Mouse (Mus musculus) ES-Bruce4 (cell line): ENCODE measurements around the gene Srp14. TPM values are rescaled to one million over a fixed set of nuclear protein-coding genes. Genes with fewer than 3 reads are reported as not detected.

Experiments used
- H3K27ac ChIP-seq: 2 replicates; pipeline ENCODE4 v1.5.1; 2012; ENCODE audit warnings: low read length, inconsistent platforms; ENCODE audit not compliant: insufficient read depth
- H3K27me3 ChIP-seq: 2 replicates; pipeline ENCODE4 v1.6.1; 2012; ENCODE audit warnings: mild to moderate bottlenecking, low read length, inconsistent platforms; ENCODE audit not compliant: control insufficient read depth, poor library complexity, insufficient read depth, severe bottlenecking
- H3K36me3 ChIP-seq: 2 replicates; pipeline ENCODE4 v1.6.1; 2012; ENCODE audit warnings: inconsistent platforms, mild to moderate bottlenecking, low read length, moderate library complexity; ENCODE audit not compliant: control insufficient read depth, poor library complexity, insufficient read depth, severe bottlenecking
- H3K4me1 ChIP-seq: one replicate; pipeline ENCODE4 v1.8.1; 2011; ENCODE audit warnings: low read length; ENCODE audit not compliant: control insufficient read depth, insufficient read depth
- H3K4me3 ChIP-seq: 2 replicates; pipeline ENCODE4 v1.5.1; 2011; ENCODE audit warnings: low read depth, mild to moderate bottlenecking, low read length
- H3K9ac ChIP-seq: 2 replicates; pipeline ENCODE4 v1.6.1; 2012; ENCODE audit warnings: low read depth, mild to moderate bottlenecking, inconsistent platforms; ENCODE audit not compliant: poor library complexity, severe bottlenecking
- H3K9me3 ChIP-seq: replicated peaks from 2 replicates; pipeline ENCODE4 v1.6.1; 2012; ENCODE audit warnings: mild to moderate bottlenecking, low read length, inconsistent platforms; ENCODE audit not compliant: control insufficient read depth, poor library complexity, insufficient read depth, severe bottlenecking
- CTCF ChIP-seq: IDR thresholded peaks from one replicate; pipeline ENCODE4 v1.8.1; 2011; ENCODE audit warnings: low read depth, low read length
- EP300 ChIP-seq: IDR thresholded peaks from 2 replicates; pipeline ENCODE4 v1.6.1; 2011; ENCODE audit warnings: low read depth, low read length; ENCODE audit not compliant: insufficient read depth
- POLR2A ChIP-seq: IDR thresholded peaks from one replicate; pipeline ENCODE4 v1.8.1; 2011; ENCODE audit warnings: low read length; ENCODE audit not compliant: insufficient read depth
- polyA plus RNA-seq: library from polyadenylated mRNA; stranded (reverse); fragments of >200 nt; gene quantifications from 2 replicates; pipeline ENCODE4 v1.2.4, GENCODE M21; 2011; ENCODE audit warnings: low read depth; ENCODE audit not compliant: missing spikeins, insufficient read depth, insufficient read length

The Srp14 gene
- polyA plus RNA-seq, result 126 and 142 TPM in 2 replicates

- Histone ChIP-seq H3K36me3 (peaks cover 14% of the 10 kb centered on the region; the same call in 1 of the 2 replicates), H3K4me3 (peak within 1 kb of the TSS; percentile 95), H3K9ac (peak within 1 kb of the TSS; percentile 90), H3K4me1 (peaks cover 2% of the 10 kb centered on the region), H3K27ac (0 out of 2 replicates have a peak within 1 kb of the TSS, but pooled peaks have one; percentile 46), H3K9me3 (no peaks in the 10 kb centered on the region), H3K27me3 (no peaks in the 10 kb centered on the region)
- TF ChIP-seq POLR2A, result no peak
- TF ChIP-seq CTCF, result no peak
- TF ChIP-seq EP300, result no peak
These were observed at the start of gene Srp14 for GRCm38 (mm10) chr2:118479550-118479909. Gene Srp14 (minus strand): TSS chr2:118479711.

- Histone ChIP-seq H3K27me3 (no peaks in the 10 kb centered on the region), H3K4me1 (peaks cover 2% of the 10 kb centered on the region), H3K4me3 (no peak overlapping the region), H3K36me3 (no peaks in the 10 kb centered on the region), H3K9ac (no peak overlapping the region), H3K9me3 (no peaks in the 10 kb centered on the region), H3K27ac (no peak overlapping the region)
- no peak for TF ChIP-seq CTCF
- no peak for TF ChIP-seq POLR2A
- TF ChIP-seq EP300, result no peak
These were observed 47.0 kb upstream of the Srp14 start for GRCm38 (mm10) chr2:118526545-118526944.

- H3K27ac ChIP-seq, result no peak overlapping the region
- H3K4me1 ChIP-seq, result no peaks in the 10 kb centered on the region
These were observed 45.3 kb upstream of the Srp14 start for GRCm38 (mm10) chr2:118524811-118525210.

GRCm38 (mm10) chr2:118523163-118523730 lies 43.7 kb upstream of the Srp14 start:
- no peaks in the 10 kb centered on the region for H3K27me3 ChIP-seq
- H3K27ac ChIP-seq, result no peak overlapping the region
- H3K4me3 ChIP-seq, result no peak overlapping the region
- TF ChIP-seq EP300, result no peak
- TF ChIP-seq CTCF, result no peak
- no peak for TF ChIP-seq POLR2A
- H3K4me1 ChIP-seq, result no peaks in the 10 kb centered on the region
- H3K9ac ChIP-seq, result no peak overlapping the region
- H3K9me3 ChIP-seq, result no peaks in the 10 kb centered on the region
- no peaks in the 10 kb centered on the region for H3K36me3 ChIP-seq

More at GRCm38 (mm10) chr2:118524811-118525210, 45.3 kb upstream of the Srp14 start:
- H3K9me3 ChIP-seq, result no peaks in the 10 kb centered on the region
- no peak overlapping the region for H3K4me3 ChIP-seq
- H3K27me3 ChIP-seq, result no peaks in the 10 kb centered on the region
- TF ChIP-seq CTCF (no peak), POLR2A (no peak), EP300 (no peak)
- no peaks in the 10 kb centered on the region for H3K36me3 ChIP-seq
- no peak overlapping the region for H3K9ac ChIP-seq

- no peak overlapping the region for H3K4me3 ChIP-seq
- no peak overlapping the region for H3K27ac ChIP-seq
- H3K9ac ChIP-seq, result no peak overlapping the region
- no peak for TF ChIP-seq CTCF
- H3K9me3 ChIP-seq, result no peaks in the 10 kb centered on the region
- H3K27me3 ChIP-seq, result no peaks in the 10 kb centered on the region
- no peaks in the 10 kb centered on the region for H3K4me1 ChIP-seq
- no peaks in the 10 kb centered on the region for H3K36me3 ChIP-seq
These were observed 42.8 kb upstream of the Srp14 start for GRCm38 (mm10) chr2:118522265-118522664.

- Histone ChIP-seq H3K36me3 (no peaks in the 10 kb centered on the region), H3K4me3 (no peak overlapping the region), H3K27ac (no peak overlapping the region), H3K9me3 (no peaks in the 10 kb centered on the region), H3K4me1 (no peaks in the 10 kb centered on the region), H3K27me3 (no peaks in the 10 kb centered on the region), H3K9ac (no peak overlapping the region)
- TF ChIP-seq CTCF, result no peak
- TF ChIP-seq POLR2A, result no peak
- no peak for TF ChIP-seq EP300
These were observed 40.8 kb upstream of the Srp14 start for GRCm38 (mm10) chr2:118520042-118520933.
